Mouse (Mus musculus) gastrocnemius, postnatal 36 days (tissue): ENCODE results near the gene Ehmt1. TPM values are rescaled to one million over a fixed set of nuclear protein-coding genes. Genes with fewer than 3 reads are reported as not detected.

Source experiments
- microRNA-seq, 2 experiments: library from miRNA; unstranded; fragments of <30 nt; microRNA quantifications; one replicate each; pipeline ENCODE4 v1.2.0; 2021
- total RNA-seq, 2 experiments: library from RNA; stranded (reverse); gene quantifications; 2 replicates each; pipeline ENCODE4 v1.2.3; 2021

Ehmt1 gene
- total RNA-seq, 2 experiments from 2014 or later, result 22.4 to 28.8 TPM

Small RNAs within 50 kb of the gene (microRNA-seq; reads per million reads assigned to microRNA genes)
- gene Gm22875, result 0 reads per million in 2 experiments

Other genes with a start within 250 kb of the Ehmt1 start
- gene Cacna1b, start 156.5 kb downstream of the Ehmt1 start, total RNA-seq, result under 1 TPM; 0.03 to 0.07 TPM
- 1 to 10 TPM; 2.2 to 2.4 TPM for gene Arrdc1, start 15.6 kb upstream of the Ehmt1 start, total RNA-seq
- 10 to 100 TPM; 19.4 to 19.5 TPM for gene Zmynd19, start 30.2 kb upstream of the Ehmt1 start, total RNA-seq
- gene Dph7, start 42.8 kb upstream of the Ehmt1 start, total RNA-seq, result 1 to 10 TPM; 3.1 to 3.5 TPM
- 10 to 100 TPM; 35.7 to 38.7 TPM for gene Mrpl41, start 55.5 kb upstream of the Ehmt1 start, total RNA-seq
- 10 to 100 TPM; 33.2 to 43.0 TPM for gene Pnpla7, start 56.4 kb upstream of the Ehmt1 start, total RNA-seq
- gene Nsmf, start 134.7 kb upstream of the Ehmt1 start, total RNA-seq, result 10 to 100 TPM in 1 of 2 experiments, 1 to 10 TPM in 1; 7.9 to 10.7 TPM
- gene Entpd8, start 160.7 kb upstream of the Ehmt1 start, total RNA-seq, result under 1 TPM in 1 of 2 experiments, not detected in 1; 0.23 TPM
- not detected for gene Noxa1, start 175.5 kb upstream of the Ehmt1 start, total RNA-seq